ENCODE assay signal across 11 mouse cellular contexts in genomic region chr19:6446736-6447437, GRCm38 (mm10). TPM values are rescaled to one million over a fixed set of nuclear protein-coding genes. Genes with fewer than 3 reads are reported as not detected.
DNase-seq lines count a peak whose midpoint lies in the region; ATAC-seq and TF ChIP-seq lines count a peak whose summit lies in the region.
"Had no signal": no experiment of that assay in that cellular context is flagged by ENCODE, and none has a peak within 500 bp of the region (broad histone marks: within the 10 kb centered on the region; RNA-seq: fewer than 3 reads in every experiment).

No protein-coding gene starts in this region.

- 65% methylated on average over 7 of the region's 7 CpGs for WGBS in hindbrain, embryonic 11.5 days
- WGBS in midbrain, postnatal 0 days: 36% methylated on average over 7 of the region's 7 CpGs
- WGBS in intestine, embryonic 16.5 days: 53% methylated on average over 7 of the region's 7 CpGs

- no peaks in the 10 kb centered on the region for H3K36me3 ChIP-seq in hindbrain, embryonic 11.5 days (ENCODE audit: control insufficient read depth, insufficient read depth, low read length)
- H3K36me3 ChIP-seq in midbrain, postnatal 0 days (ENCODE audit: insufficient read depth, low read length): peaks cover 5% of the 10 kb centered on the region; the same call in 1 of the 2 replicates
- no peaks in the 10 kb centered on the region for H3K36me3 ChIP-seq in intestine, embryonic 16.5 days (ENCODE audit: control insufficient read depth, insufficient read depth, low read length)

- no peak for TF ChIP-seq POLR2A in cortical plate, adult 2 months (IDR thresholded peaks at IDR 0.05; ENCODE audit: extremely low read depth, insufficient read depth, low read length)

- H3K4me3 ChIP-seq in cortical plate, adult 2 months (ENCODE audit: insufficient read depth, low read length): no peak overlapping the region
- no peak overlapping the region for H3K4me3 ChIP-seq in hindbrain, embryonic 11.5 days (ENCODE audit: low read depth, low read length)
- H3K4me3 ChIP-seq in midbrain, postnatal 0 days (ENCODE audit: low read depth, low read length): no peak overlapping the region
- H3K4me3 ChIP-seq in intestine, embryonic 16.5 days (ENCODE audit: low read length): no peak overlapping the region
- H3K4me3 ChIP-seq: myocyte had no signal

- H3K4me1 ChIP-seq in cortical plate, adult 2 months (ENCODE audit: control insufficient read depth, insufficient read depth, low read length): peaks cover 19% of the 10 kb centered on the region; the same call in 1 of the 2 replicates
- H3K4me1 ChIP-seq in hindbrain, embryonic 11.5 days (replicated peaks; ENCODE audit: control insufficient read depth, insufficient read depth, low read length): peaks cover 19% of the 10 kb centered on the region
- peaks cover 43% of the 10 kb centered on the region for H3K4me1 ChIP-seq in midbrain, postnatal 0 days (ENCODE audit: insufficient read depth, low read length)
- H3K4me1 ChIP-seq in intestine, embryonic 16.5 days (ENCODE audit: control insufficient read depth, insufficient read depth, low read length): peaks cover 3% of the 10 kb centered on the region; the same call in 1 of the 2 replicates

- H3K9ac ChIP-seq in hindbrain, embryonic 11.5 days (ENCODE audit: low read depth, low read length): 0 out of 2 replicates have a peak overlapping the region, but pooled peaks have one; percentile 7
- H3K9ac ChIP-seq in midbrain, postnatal 0 days (replicated peaks; ENCODE audit: low read length, poor library complexity, severe bottlenecking): peak overlapping the region; percentile 46
- H3K9ac ChIP-seq in intestine, embryonic 16.5 days (ENCODE audit: low read depth, low read length): no peak overlapping the region

- no peak overlapping the region for H3K4me2 ChIP-seq in hindbrain, embryonic 11.5 days (replicated peaks; ENCODE audit: low read depth, low read length)
- H3K4me2 ChIP-seq in midbrain, postnatal 0 days (ENCODE audit: low read depth, low read length, poor library complexity, severe bottlenecking): 0 out of 2 replicates have a peak overlapping the region, but pooled peaks have one; percentile 42
- H3K4me2 ChIP-seq in intestine, embryonic 16.5 days (ENCODE audit: low read depth, low read length): no peak overlapping the region

- H3K9me3 ChIP-seq in hindbrain, embryonic 11.5 days (ENCODE audit: control insufficient read depth, low read length): no peaks in the 10 kb centered on the region
- no peaks in the 10 kb centered on the region for H3K9me3 ChIP-seq in midbrain, postnatal 0 days (ENCODE audit: low read length)
- H3K9me3 ChIP-seq in intestine, embryonic 16.5 days (ENCODE audit: control insufficient read depth, low read length): no peaks in the 10 kb centered on the region

- ATAC-seq in hindbrain, embryonic 11.5 days (ENCODE audit: low FRiP score): no peak
- ATAC-seq in midbrain, postnatal 0 days (ENCODE audit: low FRiP score): no peak
- no peak for ATAC-seq in intestine, embryonic 16.5 days
- ATAC-seq in erythroblast, adult 5-6 weeks (replicated peaks; ENCODE audit: low FRiP score, poor library complexity, severe bottlenecking): no peak
- ATAC-seq: lung, postnatal 0 days had no signal

- peaks cover 2% of the 10 kb centered on the region; the same call in 1 of the 2 replicates for H3K27me3 ChIP-seq in hindbrain, embryonic 11.5 days (ENCODE audit: control insufficient read depth, insufficient read depth, low read length)
- H3K27me3 ChIP-seq in midbrain, postnatal 0 days (ENCODE audit: insufficient read depth, low read length): no peaks in the 10 kb centered on the region
- 0 out of 2 replicates have a peak, but pooled peaks cover 2% of the 10 kb centered on the region for H3K27me3 ChIP-seq in intestine, embryonic 16.5 days (replicated peaks; ENCODE audit: control insufficient read depth, insufficient read depth, low read length)

- H3K27ac ChIP-seq in cortical plate, adult 2 months (ENCODE audit: insufficient read depth, low read length): 0 out of 2 replicates have a peak overlapping the region, but pooled peaks have one; percentile 30
- H3K27ac ChIP-seq in hindbrain, embryonic 11.5 days (ENCODE audit: low read depth, low read length): no peak overlapping the region
- H3K27ac ChIP-seq in midbrain, postnatal 0 days (ENCODE audit: low read depth, low read length): peak overlapping the region; percentile 85
- H3K27ac ChIP-seq in intestine, embryonic 16.5 days (ENCODE audit: low read length): no peak overlapping the region

- peak; percentile 58 to 62 for DNase-seq in layer of hippocampus, postnatal 10 days (ENCODE audit: low spot score in 2 of 2)
- no peak for DNase-seq in layer of hippocampus, adult 11-12 months (ENCODE audit: low spot score)
- no peak for DNase-seq in hindbrain, embryonic 11.5 days (ENCODE audit: low spot score)
- peak; percentile 65 for DNase-seq in midbrain, postnatal 0 days (ENCODE audit: low spot score)
- DNase-seq: kidney, adult 9 months; thymus, postnatal 25 days had no signal

- TF ChIP-seq CTCF in cortical plate, adult 2 months (IDR thresholded peaks at IDR 0.05; ENCODE audit: extremely low read depth, insufficient read depth, low read length): no peak
- no peak for TF ChIP-seq CTCF in midbrain, postnatal 0 days (IDR thresholded peaks at IDR 0.05)

RNA-seq across cellular contexts. Expression of gene Nrxn2, which starts 28.4 kb away (rescaled TPM):
- total RNA-seq in layer of hippocampus, postnatal 10 days (2021): 100 to 1,000 TPM; 683 to 691 TPM
- polyA plus RNA-seq in cortical plate, adult 2 months (2012; rRNA removed): 279 and 288 TPM in 2 replicates
- 13.6 and 14.3 TPM in 2 replicates for polyA plus RNA-seq in hindbrain, embryonic 11.5 days (2014; fragmentation: Nextera tagmentation; extraction: Ambion mirVana)
- 382 and 409 TPM in 2 replicates for total RNA-seq in midbrain, postnatal 0 days (2014; rRNA removed)
- 74.3 and 75.7 TPM in 2 replicates for polyA plus RNA-seq in midbrain, postnatal 0 days (2015; fragmentation: Nextera tagmentation; extraction: Ambion mirVana)
- polyA plus RNA-seq in intestine, embryonic 16.5 days (2015; fragmentation: Nextera tagmentation; extraction: Ambion mirVana): 0.73 and 0.97 TPM in 2 replicates
- not detected in 2 replicates for total RNA-seq in erythroblast, adult 5-6 weeks (2015; ENCODE audit: low replicate concordance)
- total RNA-seq in erythroblast, adult 5-6 weeks (2017; ENCODE audit: low replicate concordance): not detected in 2 replicates

RNA-seq across cellular contexts. Expression of gene Rasgrp2, which starts 47.7 kb away (rescaled TPM):
- 10 to 100 TPM; 93.5 to 99.9 TPM for total RNA-seq in layer of hippocampus, postnatal 10 days (2021)
- polyA plus RNA-seq in cortical plate, adult 2 months (2012; rRNA removed): 52.5 and 78.6 TPM in 2 replicates
- 16.0 and 18.0 TPM in 2 replicates for polyA plus RNA-seq in hindbrain, embryonic 11.5 days (2014; fragmentation: Nextera tagmentation; extraction: Ambion mirVana)
- 250 and 291 TPM in 2 replicates for total RNA-seq in midbrain, postnatal 0 days (2014; rRNA removed)
- 232 and 264 TPM in 2 replicates for polyA plus RNA-seq in midbrain, postnatal 0 days (2015; fragmentation: Nextera tagmentation; extraction: Ambion mirVana)
- 41.8 and 47.0 TPM in 2 replicates for polyA plus RNA-seq in intestine, embryonic 16.5 days (2015; fragmentation: Nextera tagmentation; extraction: Ambion mirVana)
- 55.4 and 90.1 TPM in 2 replicates for total RNA-seq in erythroblast, adult 5-6 weeks (2015; ENCODE audit: low replicate concordance)
- 31.9 and 39.0 TPM in 2 replicates for total RNA-seq in erythroblast, adult 5-6 weeks (2017; ENCODE audit: low replicate concordance)

Comparison
In these comparisons a context has a peak if more than half of its experiments do, and no peak if none do; other contexts are left out.
1. DNase-seq: peak in layer of hippocampus, postnatal 10 days (2 of 2) and midbrain, postnatal 0 days (single experiment); none in layer of hippocampus, adult 11-12 months (single experiment) and hindbrain, embryonic 11.5 days (single experiment).
2. H3K27ac ChIP-seq: peak in cortical plate, adult 2 months (single experiment) and midbrain, postnatal 0 days (single experiment); none in hindbrain, embryonic 11.5 days (single experiment) and intestine, embryonic 16.5 days (single experiment).